10 mouse cellular contexts compared by ENCODE assay signal in genomic region chr2:144086183-144086847, GRCm38 (mm10). TPM values are rescaled to one million over a fixed set of nuclear protein-coding genes. Genes with fewer than 3 reads are reported as not detected.
A peak's percentile ranks its signal among the peaks of the same experiment; 100 is the strongest.
DNase-seq lines count a peak whose midpoint lies in the region; ATAC-seq and TF ChIP-seq lines count a peak whose summit lies in the region.
"Had no signal": no experiment of that assay in that cellular context is flagged by ENCODE, and none has a peak within 500 bp of the region (broad histone marks: within the 10 kb centered on the region; RNA-seq: fewer than 3 reads in every experiment).

No protein-coding gene starts in this region.

- peaks cover 2 to 8% of the 10 kb centered on the region in 2 experiments; a peak in 2 of 4 replicates for H3K4me1 ChIP-seq in ES-E14 (ENCODE audit: control insufficient read depth in 2 of 2, insufficient read depth in 2 of 2, low read length in 2 of 2, poor library complexity in 1 of 2)
- peaks cover 7% of the 10 kb centered on the region for H3K4me1 ChIP-seq in heart, embryonic 15.5 days (replicated peaks)
- H3K4me1 ChIP-seq in neural tube, embryonic 11.5 days (ENCODE audit: control insufficient read depth, insufficient read depth, low read length): no peaks in the 10 kb centered on the region

- H3K27ac ChIP-seq in ES-E14 (ENCODE audit: insufficient read depth, low read depth, low read length, poor library complexity, severe bottlenecking): peak overlapping the region; percentile 71
- H3K27ac ChIP-seq in heart, embryonic 15.5 days: peak overlapping the region; percentile 76
- no peak overlapping the region for H3K27ac ChIP-seq in neural tube, embryonic 11.5 days (ENCODE audit: low read depth, low read length)
- no peak overlapping the region; the same call in 1 of the 2 replicates for H3K27ac ChIP-seq in left cerebral cortex, adult 2 months
- H3K27ac ChIP-seq: macrophage had no signal

- peak; percentile 77 for ATAC-seq in heart, embryonic 15.5 days (replicated peaks; ENCODE audit: insufficient number of reproducible peaks, insufficient read depth, low FRiP score, low read depth)
- ATAC-seq in neural tube, embryonic 11.5 days (ENCODE audit: insufficient read depth, low FRiP score, low TSS enrichment): no peak
- ATAC-seq in megakaryocyte progenitor cell, adult 5-6 weeks (replicated peaks; ENCODE audit: poor library complexity): no peak

- TF ChIP-seq CTCF in left cerebral cortex, adult 2 months (IDR thresholded peaks at IDR 0.05): no peak

- 25% methylated on average over 18 of the region's 18 CpGs for WGBS in heart, embryonic 15.5 days
- WGBS in neural tube, embryonic 11.5 days: 29% methylated on average over 18 of the region's 18 CpGs

- peak; percentile 48 for DNase-seq in ES-E14 (ENCODE audit: low read depth, low spot score)
- peak; percentile 73 to 80 for DNase-seq in adrenal gland, postnatal 36 days
- peak; percentile 76 for DNase-seq in kidney, postnatal 14 days
- peak; percentile 21 for DNase-seq in neural tube, embryonic 11.5 days (ENCODE audit: low spot score)
- DNase-seq in cerebellum, adult 11-12 months: no peak
- DNase-seq in left cerebral cortex, adult 2 months (ENCODE audit: extremely low spot score in 1 of 2, low spot score in 2 of 2): no peak

- H3K9ac ChIP-seq in ES-E14 (ENCODE audit: insufficient read depth, low read depth, low read length, poor library complexity, severe bottlenecking): peak overlapping the region; percentile 59
- H3K9ac ChIP-seq in heart, embryonic 15.5 days: no peak overlapping the region
- H3K9ac ChIP-seq in neural tube, embryonic 11.5 days (ENCODE audit: low read length): peak overlapping the region; percentile 19; the same call in 1 of the 2 replicates

- H3K9me3 ChIP-seq in ES-E14 (ENCODE audit: control insufficient read depth, insufficient read depth, low read depth, low read length): no peaks in the 10 kb centered on the region
- no peaks in the 10 kb centered on the region for H3K9me3 ChIP-seq in heart, embryonic 15.5 days (replicated peaks)
- H3K9me3 ChIP-seq in neural tube, embryonic 11.5 days (ENCODE audit: control insufficient read depth, low read length): no peaks in the 10 kb centered on the region

- H3K4me3 ChIP-seq in ES-E14 (ENCODE audit: insufficient read depth in 1 of 2, low read depth in 1 of 2, low read length in 2 of 2, poor library complexity in 1 of 2, severe bottlenecking in 1 of 2): peak overlapping the region; percentile 43 to 51; a peak in 3 of 4 replicates
- H3K4me3 ChIP-seq in heart, embryonic 15.5 days: no peak overlapping the region
- no peak overlapping the region for H3K4me3 ChIP-seq in neural tube, embryonic 11.5 days (ENCODE audit: low read depth, low read length)
- no peak overlapping the region for H3K4me3 ChIP-seq in left cerebral cortex, adult 2 months

- H3K4me2 ChIP-seq in heart, embryonic 15.5 days: no peak overlapping the region; the same call in 1 of the 2 replicates
- no peak overlapping the region for H3K4me2 ChIP-seq in neural tube, embryonic 11.5 days (ENCODE audit: low read depth)

- H3K27me3 ChIP-seq in heart, embryonic 15.5 days: peaks cover 11% of the 10 kb centered on the region; the same call in 1 of the 2 replicates
- H3K27me3 ChIP-seq in neural tube, embryonic 11.5 days (ENCODE audit: control insufficient read depth, insufficient read depth, low read length): no peaks in the 10 kb centered on the region

- in situ Hi-C loops in ES-E14 (cut with MboI; ENCODE audit: low sequenced_read_pairs in 2 of 2, unreplicated experiment in 2 of 2): no loop called here

- intact Hi-C loops in left cerebral cortex, adult 2 months (cut with DNase I): no loop called here

- no peaks in the 10 kb centered on the region for H3K36me3 ChIP-seq in ES-E14 (ENCODE audit: control insufficient read depth, insufficient read depth, low read length, poor library complexity, severe bottlenecking)
- no peaks in the 10 kb centered on the region for H3K36me3 ChIP-seq in heart, embryonic 15.5 days
- no peaks in the 10 kb centered on the region for H3K36me3 ChIP-seq in neural tube, embryonic 11.5 days (ENCODE audit: control insufficient read depth, insufficient read depth, low read length)

TF ChIP-seq in ES-E14, 5 proteins besides CTCF, POLR2A, EP300 and RAD21:
- TF ChIP-seq ZC3H11A (IDR thresholded peaks at IDR 0.05; ENCODE audit: borderline replicate concordance, low read depth, low read length) (no peak), CHD2 (IDR thresholded peaks at IDR 0.05; ENCODE audit: low read depth, low read length) (peak; percentile 19; the same call in 1 of the 2 replicates), ZNF384 (IDR thresholded peaks at IDR 0.05; ENCODE audit: low read depth, low read length) (peak; percentile 97)

RNA-seq across cellular contexts. Expression of gene Banf2, which starts 53.5 kb away (rescaled TPM):
- not detected in 2 replicates for total RNA-seq in ES-E14 (2012; rRNA removed)
- not detected for total RNA-seq in adrenal gland, postnatal 36 days (2021)
- polyA plus RNA-seq in heart, embryonic 15.5 days (2015; fragmentation: Nextera tagmentation; extraction: Ambion mirVana): not detected in 2 replicates
- polyA plus RNA-seq in neural tube, embryonic 11.5 days (2014; fragmentation: Nextera tagmentation; extraction: Ambion mirVana): not detected in 2 replicates
- not detected in 2 replicates for total RNA-seq in megakaryocyte progenitor cell, adult 5-6 weeks (2015)
- total RNA-seq in megakaryocyte progenitor cell, adult 5-6 weeks (2017): not detected in 2 replicates
- not detected for total RNA-seq in left cerebral cortex, adult 2 months (2021)
- total RNA-seq: adrenal gland, postnatal 4 days had no signal
- polyA plus RNA-seq: macrophage had no signal

Comparison
In these comparisons a context has a peak if more than half of its experiments do, and no peak if none do; other contexts are left out.
1. DNase-seq: peak in ES-E14 (single experiment), adrenal gland, postnatal 36 days (2 of 2), kidney, postnatal 14 days (single experiment) and neural tube, embryonic 11.5 days (single experiment); none in cerebellum, adult 11-12 months (single experiment) and left cerebral cortex, adult 2 months (0 of 2).
2. H3K27ac ChIP-seq: peak in ES-E14 (single experiment) and heart, embryonic 15.5 days (single experiment); none in neural tube, embryonic 11.5 days (single experiment) and left cerebral cortex, adult 2 months (single experiment).
3. H3K4me3 ChIP-seq: peak in ES-E14 (2 of 2); none in heart, embryonic 15.5 days (single experiment), neural tube, embryonic 11.5 days (single experiment) and left cerebral cortex, adult 2 months (single experiment).